Mouse (Mus musculus) hindbrain, embryonic 14.5 days (tissue): Measurements from ENCODE around the gene Btrc. TPM values are rescaled to one million over a fixed set of nuclear protein-coding genes. Genes with fewer than 3 reads are reported as not detected.

Source experiments
- ATAC-seq: fragments of 200-750 bp; cut with Nextera tagmentation; 2 replicates; pipeline ENCODE4 v1.8.0; 2017; ENCODE audit warnings: moderate number of reproducible peaks, mild to moderate bottlenecking, moderate TSS enrichment, moderate library complexity; ENCODE audit not compliant: low FRiP score
- DNase-seq: peaks from one replicate; pipeline ENCODE4 v3.0.0-alpha.2; 2015; ENCODE audit warnings: low spot score
- H3K27ac ChIP-seq: fragments of 300-500 bp; sonication (generic); 2 replicates; pipeline ENCODE4 v1.5.1; 2014; ENCODE audit warnings: mild to moderate bottlenecking, moderate library complexity
- H3K27me3 ChIP-seq: fragments of 300-500 bp; sonication (generic); 2 replicates; pipeline ENCODE4 v1.6.1; 2014; ENCODE audit warnings: mild to moderate bottlenecking, low read length, mixed read lengths; ENCODE audit not compliant: control insufficient read depth, insufficient read depth
- H3K36me3 ChIP-seq: fragments of 300-500 bp; sonication (generic); replicated peaks from 2 replicates; pipeline ENCODE4 v1.6.1; 2014; ENCODE audit not compliant: control insufficient read depth, insufficient read depth
- H3K4me1 ChIP-seq: fragments of 300-500 bp; sonication (generic); replicated peaks from 2 replicates; pipeline ENCODE4 v1.6.1; 2014; ENCODE audit warnings: antibody characterized with exemption, low read length, mixed read lengths; ENCODE audit not compliant: control insufficient read depth, insufficient read depth
- H3K4me2 ChIP-seq: fragments of 300-500 bp; sonication (generic); replicated peaks from 2 replicates; pipeline ENCODE4 v1.6.1; 2014; ENCODE audit warnings: mild to moderate bottlenecking, moderate library complexity
- H3K4me3 ChIP-seq: fragments of 300-500 bp; sonication (generic); replicated peaks from 2 replicates; pipeline ENCODE4 v1.5.1; 2014; ENCODE audit warnings: mild to moderate bottlenecking, low read length
- H3K9ac ChIP-seq: fragments of 300-500 bp; sonication (generic); 2 replicates; pipeline ENCODE4 v1.6.1; 2014
- H3K9me3 ChIP-seq: fragments of 300-500 bp; sonication (generic); 2 replicates; pipeline ENCODE4 v1.6.1; 2016; ENCODE audit warnings: low read length; ENCODE audit not compliant: control insufficient read depth
- WGBS: fragments of 180-500 bp; shearing (Covaris S2); extraction: QIAGEN DNeasy Blood & Tissue Kit; methylation state at CpG from one replicate; pipeline ENCODE4 v1.1.7; 2014; 5-methylcytosine and 5-hydroxymethylcytosine counted together
- polyA plus RNA-seq: library from polyadenylated mRNA; unstranded; fragments of >200 nt; fragmentation: Nextera tagmentation; extraction: Ambion mirVana; gene quantifications from 2 replicates; pipeline ENCODE4 v1.2.1, GENCODE M21; 2014

Gene Btrc
- polyA plus RNA-seq, 1 experiment from 2014 or later, result 74.3 TPM

GRCm38 (mm10) chr19:45438191-45438590 lies 74.7 kb downstream of the Btrc start:
- Histone ChIP-seq H3K9ac (no peak overlapping the region), H3K4me3 (no peak overlapping the region), H3K4me1 (peaks cover 35% of the 10 kb centered on the region), H3K36me3 (no peaks in the 10 kb centered on the region), H3K9me3 (no peaks in the 10 kb centered on the region), H3K27me3 (no peaks in the 10 kb centered on the region), H3K27ac (no peak overlapping the region), H3K4me2 (no peak overlapping the region)
- ATAC-seq, result no peak
- 92% methylated on average over 5 of the region's 5 CpGs for WGBS
- DNase-seq, result no peak

- DNase-seq, result no peak
- peaks cover 35% of the 10 kb centered on the region for H3K4me1 ChIP-seq
- peak overlapping the region; percentile 38; the same call in 1 of the 2 replicates for H3K27ac ChIP-seq
- no peak overlapping the region for H3K9ac ChIP-seq
- H3K4me3 ChIP-seq, result no peak overlapping the region
- no peaks in the 10 kb centered on the region for H3K27me3 ChIP-seq
- H3K36me3 ChIP-seq, result no peaks in the 10 kb centered on the region
- ATAC-seq, result no peak
- H3K4me2 ChIP-seq, result no peak overlapping the region
- WGBS, result 54% methylated on average over 6 of the region's 6 CpGs
- H3K9me3 ChIP-seq, result no peaks in the 10 kb centered on the region
Observed at GRCm38 (mm10) chr19:45438928-45439846, 75.7 kb downstream of the Btrc start.

DNA sequence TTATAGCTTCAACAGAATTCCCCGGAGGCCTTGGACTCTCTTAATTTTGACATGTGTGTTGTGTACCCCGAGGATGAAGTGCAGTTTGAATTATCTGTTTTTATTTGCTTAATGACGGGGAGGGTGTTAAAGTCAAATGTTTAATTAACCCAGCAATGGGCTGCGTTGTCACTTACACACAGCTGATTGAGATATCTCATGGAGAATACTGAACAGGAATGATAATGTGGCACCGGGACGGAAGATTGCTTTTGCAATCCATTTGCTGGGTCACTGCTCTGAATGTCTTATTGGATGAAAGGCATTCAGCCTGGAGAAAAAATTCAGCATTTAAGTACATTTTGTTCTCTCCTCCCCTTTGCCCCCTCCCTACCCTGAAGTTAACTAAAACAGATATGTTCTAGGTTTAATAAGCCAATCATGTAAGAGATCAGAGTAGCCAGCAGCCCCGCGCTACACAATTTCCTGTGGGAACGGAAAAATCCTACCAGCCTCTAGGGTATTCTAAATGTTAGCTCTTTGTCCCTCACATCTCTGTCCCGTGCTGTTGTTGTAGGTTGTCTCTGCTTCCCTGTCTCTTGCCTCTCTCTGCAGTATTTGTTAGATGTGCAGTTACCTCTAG lies 77.1 kb downstream of the Btrc start:
- ATAC-seq, result no peak

GRCm38 (mm10) chr19:45441717-45442116 lies 78.2 kb downstream of the Btrc start:
- WGBS, result 44% methylated on average over 7 of the region's 7 CpGs
- no peak overlapping the region for H3K4me2 ChIP-seq
- H3K9me3 ChIP-seq, result no peaks in the 10 kb centered on the region
- ATAC-seq, result no peak
- H3K4me3 ChIP-seq, result no peak overlapping the region
- peaks cover 45% of the 10 kb centered on the region for H3K4me1 ChIP-seq
- H3K9ac ChIP-seq, result no peak overlapping the region; the same call in 1 of the 2 replicates
- no peak for DNase-seq
- peak overlapping the region; percentile 47; the same call in 1 of the 2 replicates for H3K27ac ChIP-seq
- no peaks in the 10 kb centered on the region for H3K27me3 ChIP-seq
- H3K36me3 ChIP-seq, result no peaks in the 10 kb centered on the region

More for the DNA sequence above, 77.1 kb downstream of the Btrc start:
- WGBS, result 31% methylated on average over 10 of the region's 10 CpGs
- Histone ChIP-seq H3K27me3 (no peaks in the 10 kb centered on the region), H3K4me1 (peaks cover 35% of the 10 kb centered on the region), H3K4me3 (no peak overlapping the region), H3K36me3 (no peaks in the 10 kb centered on the region), H3K27ac (peak overlapping the region; percentile 64), H3K9ac (no peak overlapping the region), H3K9me3 (no peaks in the 10 kb centered on the region), H3K4me2 (no peak overlapping the region)
- DNase-seq, result no peak

DNA sequence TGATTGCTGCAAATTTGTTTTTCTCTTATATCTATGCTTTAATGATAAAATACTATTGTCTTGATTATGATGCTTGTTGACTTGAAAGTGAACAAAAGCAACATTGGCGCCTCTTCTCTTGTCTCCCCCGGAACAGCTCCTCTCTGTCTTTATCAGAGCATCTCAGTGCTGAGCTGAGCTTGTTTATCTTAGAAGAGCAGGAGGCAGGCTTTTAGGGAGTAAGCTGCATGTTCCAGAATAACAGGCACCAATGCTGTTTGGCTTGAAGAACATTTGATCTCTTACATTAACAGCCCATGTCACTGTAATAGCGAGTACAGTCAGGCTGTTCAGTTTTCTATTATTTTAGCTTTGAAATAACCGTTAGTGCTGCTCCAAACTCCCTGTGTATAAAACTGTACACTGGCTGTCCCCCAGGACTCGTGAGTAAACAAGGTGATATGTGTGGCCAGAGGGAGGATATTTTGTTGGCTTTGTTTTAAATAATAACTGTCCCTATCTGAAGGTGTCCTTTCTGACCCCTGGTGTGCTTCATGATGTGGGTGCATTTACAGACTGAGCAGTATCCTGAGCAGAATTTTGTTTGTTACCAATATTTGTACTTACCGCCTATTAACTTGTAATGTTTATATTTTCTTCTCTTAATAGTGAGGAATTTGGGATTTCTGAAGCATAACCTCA lies 81.9 kb downstream of the Btrc start:
- 0 out of 2 replicates have a peak overlapping the region, but pooled peaks have one; percentile 6 for H3K9ac ChIP-seq
- H3K4me2 ChIP-seq, result no peak overlapping the region
- no peak for DNase-seq
- no peak for ATAC-seq
- H3K27me3 ChIP-seq, result no peaks in the 10 kb centered on the region
- H3K9me3 ChIP-seq, result no peaks in the 10 kb centered on the region
- H3K36me3 ChIP-seq, result no peaks in the 10 kb centered on the region
- H3K4me1 ChIP-seq, result peaks cover 46% of the 10 kb centered on the region
- H3K4me3 ChIP-seq, result no peak overlapping the region
- WGBS, result 63% methylated on average over 6 of the region's 6 CpGs
- 0 out of 2 replicates have a peak overlapping the region, but pooled peaks have one; percentile 49 for H3K27ac ChIP-seq

DNA sequence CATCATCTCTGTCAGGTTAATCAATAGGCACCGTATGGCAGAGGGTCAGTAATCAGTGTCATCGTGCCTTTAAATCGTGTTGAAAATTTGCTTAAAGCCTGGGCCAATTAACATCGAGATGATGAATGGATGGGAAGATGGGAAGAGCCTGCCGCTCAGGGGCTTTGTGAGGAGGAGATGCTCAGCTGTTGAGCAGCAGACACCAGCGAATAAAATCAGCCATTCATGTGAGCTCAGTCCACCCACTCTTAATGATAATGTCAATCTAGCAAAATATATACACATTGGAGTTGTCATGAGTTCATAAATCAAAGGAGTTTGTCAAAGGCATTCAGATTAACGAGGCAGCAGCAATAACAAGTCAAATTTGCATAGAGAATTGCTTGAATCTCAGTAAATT lies 83.1 kb downstream of the Btrc start:
- peaks cover 39% of the 10 kb centered on the region for H3K4me1 ChIP-seq
- ATAC-seq, result peak; percentile 60
- peak overlapping the region; percentile 5; the same call in 1 of the 2 replicates for H3K9ac ChIP-seq
- H3K9me3 ChIP-seq, result no peaks in the 10 kb centered on the region
- H3K36me3 ChIP-seq, result no peaks in the 10 kb centered on the region
- peak overlapping the region; percentile 49 for H3K27ac ChIP-seq
- peak; percentile 68 for DNase-seq
- H3K4me2 ChIP-seq, result peak overlapping the region; percentile 26; the same call in 1 of the 2 replicates
- no peak overlapping the region for H3K4me3 ChIP-seq
- H3K27me3 ChIP-seq, result no peaks in the 10 kb centered on the region
- WGBS, result 22% methylated on average over 7 of the region's 7 CpGs

GRCm38 (mm10) chr19:45447222-45447621 lies 83.7 kb downstream of the Btrc start:
- no peak overlapping the region for H3K4me3 ChIP-seq
- DNase-seq (no peak), ATAC-seq (no peak)
- no peak overlapping the region for H3K9ac ChIP-seq
- H3K27me3 ChIP-seq, result no peaks in the 10 kb centered on the region
- WGBS, result 60% methylated on average over 2 of the region's 2 CpGs
- H3K4me1 ChIP-seq, result peaks cover 34% of the 10 kb centered on the region
- H3K27ac ChIP-seq, result peak overlapping the region; percentile 49
- no peaks in the 10 kb centered on the region for H3K36me3 ChIP-seq
- no peak overlapping the region for H3K4me2 ChIP-seq
- no peaks in the 10 kb centered on the region for H3K9me3 ChIP-seq

- Histone ChIP-seq H3K9me3 (no peaks in the 10 kb centered on the region), H3K9ac (no peak overlapping the region), H3K4me1 (peaks cover 34% of the 10 kb centered on the region), H3K4me2 (no peak overlapping the region), H3K27me3 (no peaks in the 10 kb centered on the region), H3K27ac (no peak overlapping the region), H3K4me3 (no peak overlapping the region), H3K36me3 (no peaks in the 10 kb centered on the region)
- no peak for DNase-seq
- 92% methylated on average over 1 of the region's 1 CpGs for WGBS
- no peak for ATAC-seq
Observed at GRCm38 (mm10) chr19:45447886-45448285, 84.4 kb downstream of the Btrc start.

DNA sequence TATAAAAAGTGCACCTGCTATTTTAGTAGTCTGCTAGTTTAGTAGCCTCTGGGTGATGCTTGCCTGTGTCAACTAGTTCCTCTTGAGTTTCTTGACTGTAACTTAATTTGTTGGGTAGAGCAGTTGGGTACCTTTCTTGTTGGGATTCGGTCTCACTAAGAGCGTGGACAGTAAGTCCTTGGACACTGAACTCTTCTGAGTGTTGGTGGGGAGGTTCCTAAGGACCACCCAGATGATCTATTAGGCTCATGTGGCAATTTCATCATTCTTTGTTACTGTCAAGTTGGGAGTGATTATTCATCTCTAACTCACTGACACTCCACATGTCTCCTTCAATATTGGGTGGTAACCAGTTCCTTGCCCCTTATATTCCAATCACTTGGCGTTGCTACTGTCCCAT lies 90.9 kb downstream of the Btrc start:
- Histone ChIP-seq H3K4me1 (peaks cover 11% of the 10 kb centered on the region), H3K9me3 (no peaks in the 10 kb centered on the region), H3K9ac (no peak overlapping the region), H3K27me3 (0 out of 2 replicates have a peak, but pooled peaks cover 6% of the 10 kb centered on the region), H3K27ac (no peak overlapping the region), H3K36me3 (no peaks in the 10 kb centered on the region), H3K4me2 (no peak overlapping the region), H3K4me3 (no peak overlapping the region)
- ATAC-seq (no peak), DNase-seq (no peak)
- 96% methylated on average over 3 of the region's 3 CpGs for WGBS
